Mouse (Mus musculus): Measurements from ENCODE around the gene Rbm48. TPM values are rescaled to one million over a fixed set of nuclear protein-coding genes. Genes with fewer than 3 reads are reported as not detected.
A peak's percentile ranks its signal among the peaks of the same experiment; 100 is the strongest.
"Not testable (repeated sequence)": the region's sequence is repeated elsewhere in the genome, so short reads cannot be mapped to it uniquely, and the experiment has no call there.

Rbm48 gene
- polyA plus RNA-seq (2012; rRNA removed), result 3.8 and 4.4 TPM in 2 replicates

DNA sequence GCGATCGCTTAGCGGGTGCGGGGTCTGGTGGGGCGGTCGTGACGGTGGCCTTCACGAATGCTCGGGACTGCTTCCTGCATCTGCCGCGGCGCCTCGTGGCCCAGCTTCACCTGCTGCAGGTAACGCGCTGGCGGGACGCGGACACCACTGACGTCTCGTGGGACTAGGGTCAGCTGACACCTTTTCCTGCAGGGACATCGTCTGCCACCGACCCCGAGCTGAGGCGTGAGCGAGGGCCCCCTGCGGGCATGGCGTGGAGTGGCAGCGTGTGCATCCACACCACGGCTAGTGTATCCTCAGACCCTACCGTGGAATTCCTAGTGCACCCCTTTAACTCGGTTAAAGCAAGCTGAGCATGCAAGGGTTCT lies at the start of gene Rbm48:
TSS of gene Rbm48 (minus strand) at position 187 of the 368 bp plus-strand sequence.
- DNase-seq (ENCODE audit: low read depth, low spot score), result peak; percentile 44
- WGBS, result under 1% methylated on average over 31 of the region's 31 CpGs

DNA sequence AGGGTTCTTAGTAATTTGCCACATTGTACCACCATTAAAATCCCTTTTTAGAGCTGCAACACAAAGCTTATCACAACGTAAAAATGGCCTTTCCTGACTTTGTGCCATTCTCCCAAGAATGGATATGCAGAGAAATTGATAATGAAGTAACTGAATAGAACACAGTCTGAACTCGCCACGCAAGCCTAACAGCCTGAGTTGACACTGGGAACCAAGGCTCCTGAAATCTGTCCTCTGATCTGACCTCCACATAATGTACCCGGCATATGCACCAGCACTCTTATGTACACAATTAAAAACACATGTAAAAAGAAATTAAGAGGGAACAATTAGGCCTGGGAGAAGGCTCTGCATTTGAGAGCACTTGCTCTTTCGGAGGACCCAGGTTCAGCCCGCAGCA lies 48.9 kb upstream of the Rbm48 start:
- 83% methylated on average over 6 of the region's 6 CpGs for whole genome bisulfite sequencing
- no peak for DNase-seq (ENCODE audit: low read depth, low spot score)

DNA sequence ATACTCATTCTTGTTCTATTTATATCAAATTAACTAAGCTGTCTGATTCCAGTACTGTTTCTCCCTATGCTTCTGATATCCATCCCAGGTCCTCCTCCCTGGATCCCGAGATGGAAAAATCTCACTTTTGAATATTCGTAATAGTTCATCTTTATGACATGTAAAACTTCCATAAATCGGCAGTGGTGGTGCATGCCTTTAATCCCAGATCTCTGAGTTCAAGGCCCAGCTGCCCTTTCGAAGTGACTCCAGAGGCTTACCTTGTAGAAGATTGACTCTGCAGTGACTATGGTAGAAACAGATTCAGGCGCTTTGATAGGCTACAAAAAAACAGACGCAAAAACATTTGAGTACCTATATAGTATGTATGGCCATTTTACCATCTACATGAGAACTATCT lies 48.2 kb upstream of the Rbm48 start:
- 92% methylated on average over 6 of the region's 6 CpGs for WGBS

DNA sequence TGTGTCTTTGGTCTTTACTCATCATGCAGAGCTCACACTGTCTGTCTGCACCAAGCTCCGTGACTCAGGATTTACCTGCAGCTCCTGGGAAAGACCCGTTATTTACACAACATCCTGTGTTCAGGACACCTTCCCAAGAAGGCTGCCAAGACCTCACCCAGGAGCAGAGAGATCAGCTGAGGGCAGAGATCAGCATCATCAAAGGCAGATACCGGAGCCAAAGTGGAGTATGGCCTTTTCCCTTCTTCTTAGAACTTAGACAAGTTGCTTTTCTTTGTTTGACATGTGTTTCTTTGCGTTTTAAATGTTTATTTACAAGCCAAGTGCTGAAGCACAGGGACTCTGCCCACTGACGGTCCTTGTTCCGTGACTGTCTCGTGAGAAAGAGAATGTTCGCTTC lies 38.9 kb upstream of the Rbm48 start:
- WGBS, result 77% methylated on average over 8 of the region's 8 CpGs

More for the DNA sequence above, 48.2 kb upstream of the Rbm48 start:
- DNase-seq (ENCODE audit: low read depth, low spot score), result no peak

DNA sequence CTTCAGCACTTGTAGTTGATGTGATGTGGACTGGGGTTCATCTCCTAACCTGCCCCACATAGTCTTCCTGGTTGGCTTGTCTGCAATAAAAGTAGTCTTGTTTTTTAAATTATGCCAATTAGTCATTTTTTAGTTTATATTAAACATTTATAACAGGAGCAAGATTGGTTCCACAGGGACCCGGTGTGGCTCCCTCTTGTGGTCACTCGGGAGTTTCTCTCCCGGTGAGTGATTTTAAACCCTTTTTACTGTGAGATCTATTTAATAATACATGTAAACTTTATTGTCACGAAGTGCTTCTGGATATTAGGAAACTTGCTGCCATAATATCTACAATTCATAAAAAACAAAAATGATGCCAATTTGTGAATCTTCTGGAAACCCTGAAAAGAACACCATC lies 37.6 kb upstream of the Rbm48 start:
- no peak for DNase-seq (ENCODE audit: low read depth, low spot score)
- 78% methylated on average over 4 of the region's 4 CpGs for WGBS

More for the DNA sequence above, 38.9 kb upstream of the Rbm48 start:
- DNase-seq (ENCODE audit: low read depth, low spot score), result no peak

DNA sequence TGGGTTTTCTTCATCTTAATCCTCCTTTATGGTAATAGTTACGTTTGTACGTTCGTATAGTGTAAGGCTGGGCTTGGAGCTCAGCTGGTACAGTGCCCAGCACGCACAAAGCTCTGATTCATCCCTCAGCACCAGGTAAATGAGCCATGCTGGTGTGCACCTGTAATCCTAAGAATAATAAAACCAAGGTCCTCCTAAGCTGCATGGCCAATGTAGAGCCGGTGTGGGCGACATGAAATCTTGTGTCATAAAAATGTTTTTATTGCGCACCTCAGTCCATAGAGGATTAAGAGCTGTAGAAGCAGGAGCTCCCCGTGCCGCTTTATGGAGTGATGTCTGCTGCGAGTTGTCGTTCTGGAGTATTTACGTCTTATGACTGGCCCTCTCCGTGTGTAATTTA lies 36.9 kb upstream of the Rbm48 start:
- WGBS, result 50% methylated on average over 13 of the region's 13 CpGs
- no peak for DNase-seq (ENCODE audit: low read depth, low spot score)

DNA sequence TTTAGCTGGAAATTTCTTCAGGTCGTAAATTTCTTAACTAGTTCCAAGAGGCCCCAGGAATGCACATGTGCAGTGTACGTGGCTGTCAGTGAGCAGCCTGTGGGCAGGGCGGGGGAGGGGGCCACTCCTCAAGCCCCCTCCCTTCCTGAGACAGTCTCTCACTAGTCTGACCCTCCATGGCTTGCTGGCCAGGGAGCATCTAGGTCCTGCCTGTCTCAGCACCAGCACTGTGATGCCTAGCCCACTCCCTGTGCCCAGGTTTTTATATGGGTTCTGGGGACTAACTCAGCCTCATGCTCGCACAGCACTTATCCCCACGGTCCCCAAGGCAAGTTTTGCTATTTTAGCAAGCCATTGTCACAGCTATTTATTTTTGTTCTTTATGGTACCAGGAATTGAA lies 35.9 kb upstream of the Rbm48 start:
- WGBS, result 86% methylated on average over 5 of the region's 5 CpGs

DNA sequence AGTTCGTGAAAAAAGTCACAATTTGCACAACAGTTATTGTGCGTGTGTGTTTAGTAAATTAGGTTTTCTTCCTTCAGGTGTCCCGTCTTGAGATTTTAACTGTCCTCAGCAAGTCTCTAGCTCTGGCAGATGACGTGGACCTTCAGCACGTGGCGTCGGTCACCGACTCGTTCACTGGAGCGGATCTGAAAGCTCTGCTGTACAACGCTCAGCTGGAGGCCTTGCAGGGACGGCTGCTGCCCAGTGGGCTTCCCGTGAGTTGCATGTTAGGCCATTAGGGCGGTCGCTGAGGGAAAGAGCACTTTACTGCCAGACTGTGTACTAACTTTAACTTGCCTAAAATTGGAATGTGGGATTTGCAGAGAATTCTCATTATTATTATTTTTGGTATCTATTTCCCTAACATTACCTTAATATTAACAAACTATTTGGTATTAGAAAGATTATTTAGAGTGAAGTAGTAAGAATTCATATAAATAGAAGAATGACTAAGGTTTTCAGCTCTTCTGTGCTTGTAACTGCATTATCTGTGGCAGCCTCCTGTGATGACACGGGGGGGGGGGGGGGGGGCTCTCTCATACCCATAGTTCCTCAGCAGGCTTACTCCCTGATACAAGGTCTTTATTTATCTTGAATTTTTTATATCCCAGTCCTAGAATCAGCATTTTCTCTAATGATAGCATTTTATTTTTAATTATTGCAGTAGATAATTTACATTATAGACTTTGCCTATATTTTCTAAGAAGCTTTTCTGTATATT lies 35.3 kb upstream of the Rbm48 start:
- DNase-seq (ENCODE audit: low read depth, low spot score), result no peak
- 81% methylated on average over 16 of the region's 16 CpGs for WGBS

More for the DNA sequence above, 35.9 kb upstream of the Rbm48 start:
- DNase-seq (ENCODE audit: low read depth, low spot score), result no peak

DNA sequence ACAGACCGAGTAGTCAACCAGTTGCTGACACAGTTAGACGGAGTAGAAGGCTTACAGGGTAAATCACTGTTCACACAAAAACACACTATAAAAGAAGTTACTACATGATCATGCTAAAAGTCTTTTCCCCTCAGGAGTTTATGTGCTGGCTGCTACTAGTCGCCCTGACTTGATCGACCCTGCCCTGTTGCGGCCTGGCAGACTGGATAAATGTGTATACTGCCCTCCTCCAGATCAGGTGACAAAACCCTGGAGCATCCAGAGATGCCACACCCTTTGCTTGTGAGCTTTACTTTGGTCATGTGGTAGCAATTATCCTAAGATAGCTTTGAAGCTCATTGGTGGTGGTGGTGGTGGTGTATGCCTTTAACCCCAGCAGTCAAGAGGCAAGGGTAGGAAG lies 33.7 kb upstream of the Rbm48 start:
- DNase-seq (ENCODE audit: low read depth, low spot score), result no peak
- 84% methylated on average over 5 of the region's 5 CpGs for WGBS

DNA sequence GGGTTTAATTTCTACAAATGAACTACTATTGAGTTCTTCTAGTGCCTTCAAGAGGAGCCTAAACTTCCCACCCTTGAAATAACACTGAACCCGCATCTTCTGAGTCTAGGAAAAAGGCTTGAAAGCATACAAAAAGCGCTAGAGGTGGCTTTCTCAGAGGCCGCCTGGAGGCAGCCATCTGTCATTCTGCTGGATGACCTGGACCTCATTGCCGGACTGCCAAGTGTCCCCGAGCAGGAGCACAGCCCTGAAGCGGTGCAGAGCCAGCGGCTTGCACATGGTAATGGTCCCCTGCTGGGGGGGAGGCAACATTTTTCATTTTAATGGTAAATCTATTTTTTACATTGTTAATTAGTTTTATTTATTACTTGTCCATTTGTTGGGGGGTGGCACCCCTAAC lies 24.1 kb upstream of the Rbm48 start:
- WGBS, result 94% methylated on average over 7 of the region's 7 CpGs
- no peak for DNase-seq (ENCODE audit: low read depth, low spot score)

DNA sequence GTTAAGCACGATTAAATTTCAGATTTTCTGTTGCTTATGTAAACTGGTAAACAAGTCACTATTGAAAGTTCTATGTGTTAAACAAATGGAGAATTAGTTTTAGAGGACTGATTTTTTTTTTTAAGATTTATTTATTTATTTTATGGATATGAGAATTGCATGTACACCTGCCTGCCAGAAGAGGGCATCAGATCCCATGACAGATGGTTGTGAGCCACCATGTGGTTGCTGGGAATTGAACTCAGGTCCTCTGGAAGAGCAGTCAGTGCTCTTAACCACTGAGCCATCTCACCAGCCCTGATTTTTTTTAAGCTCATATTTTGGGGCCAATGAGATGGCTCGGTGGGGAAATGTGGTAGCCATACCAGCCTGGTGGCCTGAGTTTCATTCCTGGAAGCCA lies 15.4 kb upstream of the Rbm48 start:
- 93% methylated on average over 2 of the region's 2 CpGs for WGBS
- not testable (repeated sequence) for DNase-seq (ENCODE audit: low read depth, low spot score)

DNA sequence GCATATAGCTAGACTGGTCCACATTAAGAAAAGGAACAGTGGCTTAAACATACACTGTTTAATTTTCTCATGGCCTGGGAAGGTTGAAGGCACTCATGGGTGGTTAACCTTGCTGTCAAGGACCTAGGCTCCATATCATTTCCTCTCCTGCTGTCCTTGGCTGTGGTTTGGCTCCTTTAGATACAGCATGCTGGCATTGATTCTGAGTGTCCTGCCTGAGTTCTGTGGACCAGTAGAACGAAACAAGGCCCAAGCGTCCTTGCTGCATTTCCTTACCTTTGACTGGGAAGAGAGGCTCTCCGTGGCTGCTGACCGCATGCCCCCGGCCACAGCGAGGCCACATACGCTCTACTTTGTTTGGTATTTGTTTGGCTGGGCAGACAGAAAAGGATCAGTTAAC lies 12.9 kb upstream of the Rbm48 start:
- 95% methylated on average over 7 of the region's 7 CpGs for WGBS
- DNase-seq (ENCODE audit: low read depth, low spot score), result no peak

DNA sequence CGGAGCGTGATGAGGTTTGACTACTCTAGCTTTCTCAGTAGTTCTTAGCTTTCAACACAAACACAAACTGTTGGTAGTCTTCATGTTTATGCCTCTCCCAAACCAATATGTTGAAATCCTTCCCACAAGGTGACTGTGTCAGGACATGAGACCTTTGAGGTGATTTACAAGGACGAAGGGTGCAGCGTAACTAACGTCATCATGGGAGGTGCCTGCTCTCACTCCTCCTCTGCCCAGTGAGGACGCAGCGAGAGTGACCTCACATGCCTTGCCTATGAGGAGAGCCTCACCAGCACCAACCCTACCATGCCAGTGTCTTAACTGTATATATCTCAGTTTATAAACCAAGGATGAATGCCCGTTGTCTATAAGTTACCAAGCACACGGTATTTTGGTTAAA lies 10.7 kb upstream of the Rbm48 start:
- DNase-seq (ENCODE audit: low read depth, low spot score), result no peak
- 95% methylated on average over 9 of the region's 9 CpGs for WGBS

DNA sequence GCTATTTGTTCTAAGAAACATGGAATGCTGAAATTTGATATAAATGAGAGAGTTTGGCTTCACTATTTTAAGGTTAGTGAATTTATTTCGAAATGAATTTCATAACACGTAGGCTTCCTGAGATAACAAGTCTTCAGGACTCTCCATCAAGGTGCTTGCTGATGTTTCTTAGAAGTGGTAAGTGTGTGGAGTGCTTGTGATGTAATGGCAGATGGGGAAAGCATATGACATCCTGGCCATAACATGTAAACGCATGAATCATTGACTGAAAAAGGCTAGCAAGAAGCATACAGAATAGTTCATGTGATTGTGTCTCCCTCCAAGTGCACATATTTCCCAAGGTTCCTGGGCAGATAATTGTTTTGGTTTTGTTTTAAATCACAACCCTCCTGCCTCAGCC lies 4.4 kb upstream of the Rbm48 start:
- WGBS, result 89% methylated on average over 3 of the region's 3 CpGs
- DNase-seq (ENCODE audit: low read depth, low spot score), result no peak

DNA sequence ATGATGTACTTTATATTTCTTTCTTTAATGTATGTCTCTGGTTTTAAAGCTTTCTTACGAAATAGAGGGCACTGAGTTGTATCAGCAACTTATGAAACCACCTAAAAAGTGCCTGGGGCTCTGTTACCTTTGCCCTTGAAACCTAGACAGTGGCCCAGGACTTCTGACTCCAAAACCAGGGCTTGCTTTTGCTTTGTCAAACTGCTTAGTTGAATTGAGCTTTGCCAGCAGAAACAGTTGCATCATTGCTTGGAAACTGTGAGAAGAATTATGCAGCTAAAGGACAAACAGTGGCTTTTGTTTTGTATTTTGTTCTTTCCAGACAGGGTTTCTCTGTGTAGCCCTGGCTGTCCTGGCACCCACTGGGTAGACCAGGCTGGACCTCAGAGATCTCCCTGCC lies 3.9 kb upstream of the Rbm48 start:
- no peak for DNase-seq (ENCODE audit: low read depth, low spot score)
- 80% methylated on average over 1 of the region's 1 CpGs for WGBS

DNA sequence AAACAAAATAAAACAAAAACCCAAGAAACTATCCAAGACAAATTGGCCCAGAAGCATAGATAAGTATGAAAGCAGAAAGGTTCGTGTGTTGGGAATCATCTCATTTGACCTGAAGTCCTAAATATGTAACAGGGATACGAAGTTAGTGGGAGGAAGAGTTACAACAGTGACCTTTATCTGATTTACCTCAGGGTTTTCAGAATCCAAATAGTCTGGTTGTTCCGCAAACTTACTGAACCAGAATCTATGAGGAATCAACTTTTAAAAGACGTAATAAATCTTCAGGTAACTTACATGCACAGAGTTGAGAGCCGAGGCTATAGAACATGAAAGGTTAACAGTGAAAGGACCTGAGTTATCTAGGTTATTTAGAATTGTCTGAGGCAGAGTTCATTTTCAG lies 2.4 kb upstream of the Rbm48 start:
- WGBS, result 86% methylated on average over 5 of the region's 5 CpGs
- DNase-seq (ENCODE audit: low read depth, low spot score), result no peak

DNA sequence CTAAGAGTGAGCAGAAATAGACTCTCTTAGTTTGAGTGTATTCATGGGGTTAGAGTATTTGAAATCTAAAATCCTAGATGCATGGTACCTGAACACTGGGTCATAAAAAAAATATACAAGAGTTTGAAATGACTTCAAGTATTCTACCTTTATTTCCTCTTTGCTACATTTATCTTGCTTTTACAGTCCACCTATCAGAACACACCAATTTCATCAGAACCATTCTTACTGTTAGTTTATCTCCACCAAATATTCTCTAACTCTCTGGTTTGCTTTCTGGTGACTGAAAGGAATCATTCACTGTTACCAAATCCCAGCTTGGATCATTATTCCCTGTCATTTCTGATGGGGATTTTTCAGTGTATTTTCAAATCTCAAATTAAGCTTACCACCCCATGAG lies 786 bp upstream of the Rbm48 start:
- no peak for DNase-seq (ENCODE audit: low read depth, low spot score)

DNA sequence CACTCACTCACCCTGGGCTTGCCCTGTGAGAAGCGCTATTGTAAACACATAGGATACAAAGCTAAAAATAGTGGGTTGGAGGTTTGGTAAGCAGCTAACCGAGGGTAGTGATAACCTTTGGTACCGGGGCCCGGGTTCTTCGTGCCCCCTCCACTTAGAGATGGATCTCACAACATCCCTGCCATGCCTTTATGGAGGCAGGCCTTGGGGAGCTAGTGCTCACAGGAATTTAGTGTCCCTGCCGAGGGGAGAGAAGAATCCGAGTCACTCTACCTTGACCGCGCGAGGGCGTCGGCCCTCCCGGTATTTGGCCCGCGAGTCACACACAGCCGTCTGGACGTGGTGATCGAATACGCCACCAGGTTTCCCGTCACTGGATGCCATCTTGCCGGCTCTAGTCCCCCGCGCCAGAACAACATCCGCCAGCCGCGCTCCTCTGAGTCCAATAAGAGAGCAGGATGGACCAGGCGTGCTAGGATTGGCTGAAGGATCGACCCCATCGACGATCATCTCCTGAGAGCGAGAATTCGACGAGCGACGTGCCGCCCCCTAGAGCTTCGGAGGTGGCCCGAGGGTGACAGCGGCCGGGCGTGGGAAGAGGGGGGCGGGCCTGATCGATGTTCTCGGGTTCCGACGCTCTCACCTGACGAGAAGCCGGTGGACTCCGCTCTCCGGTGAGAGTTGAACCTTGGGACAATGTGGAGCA lies 539 bp downstream of the Rbm48 start, which contains the start of gene Pex1:
TSS of gene Pex1 (plus strand) at position 374 of the 706 bp plus-strand sequence.
- peak; percentile 94 for DNase-seq (ENCODE audit: low read depth, low spot score)
- WGBS, result under 1% methylated on average over 50 of the region's 50 CpGs

DNA sequence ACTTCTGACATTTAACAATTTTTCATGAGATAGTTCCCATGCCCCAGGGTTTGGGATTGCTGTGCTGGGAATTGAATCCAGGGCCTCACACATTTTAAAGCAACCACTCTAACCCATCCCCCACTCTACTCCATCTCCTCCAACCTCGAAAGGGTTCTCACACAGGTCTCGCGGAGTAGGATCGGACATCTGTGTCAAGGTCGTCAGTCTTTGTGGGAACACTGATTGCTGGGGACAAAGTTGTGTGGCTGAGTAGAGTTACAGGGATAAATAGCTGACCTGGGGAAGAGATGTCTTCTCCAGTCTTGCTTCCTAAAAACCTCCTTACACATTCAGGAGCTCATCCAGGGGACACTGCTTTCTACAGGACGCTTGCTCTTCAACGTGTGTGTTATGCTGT lies 17.3 kb downstream of the Rbm48 start:
- no peak for DNase-seq (ENCODE audit: low read depth, low spot score)
- 94% methylated on average over 7 of the region's 7 CpGs for WGBS

DNA sequence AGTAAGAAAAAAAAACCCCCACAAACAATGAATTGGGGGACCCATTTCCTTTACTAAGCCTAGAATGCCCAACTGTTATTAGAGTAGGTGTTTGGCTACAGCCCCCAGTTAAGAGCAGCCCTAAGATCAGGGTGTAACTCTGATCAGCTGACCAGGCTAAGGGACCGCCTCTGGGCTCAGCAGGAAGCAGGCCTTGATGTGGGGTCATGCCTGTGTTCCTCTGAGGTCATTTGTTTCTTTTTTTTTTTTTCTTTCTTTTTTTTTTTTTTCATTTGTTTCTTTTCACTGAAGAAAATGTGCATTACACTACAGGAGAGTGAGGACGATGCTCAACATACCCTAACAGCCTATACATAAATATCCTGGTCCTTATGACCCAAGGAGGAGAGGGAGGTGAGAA lies 18.4 kb downstream of the Rbm48 start:
- DNase-seq (ENCODE audit: low read depth, low spot score), result no peak
- 96% methylated on average over 2 of the region's 2 CpGs for WGBS

DNA sequence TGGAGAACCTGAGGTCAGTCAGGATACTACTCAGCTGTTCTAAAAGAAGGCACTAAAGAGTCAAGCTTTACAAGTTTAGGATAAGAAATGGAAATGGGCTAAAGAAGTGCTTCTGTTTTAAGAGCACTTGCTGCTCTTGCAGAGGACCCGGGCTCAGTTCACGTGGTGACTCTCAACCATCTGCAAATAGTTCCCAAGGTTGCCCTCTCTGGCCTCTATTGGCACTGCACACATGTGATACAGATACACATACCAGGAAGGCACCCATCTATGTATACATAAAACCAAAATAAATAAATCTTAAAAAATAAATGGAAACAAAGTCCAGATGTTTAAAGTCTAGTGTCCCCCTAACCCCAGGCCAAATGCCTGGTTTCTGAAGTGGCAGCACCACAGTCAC lies 21.6 kb downstream of the Rbm48 start:
- 100% methylated on average over 2 of the region's 2 CpGs for WGBS
- DNase-seq (ENCODE audit: low read depth, low spot score), result no peak
